Mouse (Mus musculus): ENCODE data around the gene Irgc1.
A peak's percentile ranks its signal among the peaks of the same experiment; 100 is the strongest.
"Not testable (repeated sequence)": the region's sequence is repeated elsewhere in the genome, so short reads cannot be mapped to it uniquely, and the experiment has no call there.

The Irgc1 gene

GRCm38 (mm10) chr7:24435305-24435704 lies 16.8 kb downstream of the Irgc1 start:
- DNase-seq (ENCODE audit: low spot score in 2 of 2): no peak

GRCm38 (mm10) chr7:24431713-24432112 lies 20.4 kb downstream of the Irgc1 start:
- no peak for DNase-seq (ENCODE audit: low spot score in 2 of 2)

- no peak for DNase-seq (ENCODE audit: low spot score in 2 of 2)
These were observed 21.3 kb downstream of the Irgc1 start for GRCm38 (mm10) chr7:24430551-24431345.

GRCm38 (mm10) chr7:24429413-24430112 lies 22.5 kb downstream of the Irgc1 start:
- DNase-seq (ENCODE audit: low spot score in 2 of 2): peak; percentile 56 to 58

GRCm38 (mm10) chr7:24428725-24429124 lies 23.4 kb downstream of the Irgc1 start:
- DNase-seq (ENCODE audit: low spot score in 2 of 2): no peak

GRCm38 (mm10) chr7:24427168-24427567 lies 24.9 kb downstream of the Irgc1 start:
- no peak for DNase-seq (ENCODE audit: low spot score in 2 of 2)

- DNase-seq (ENCODE audit: low spot score in 2 of 2): no peak
These were observed 26.2 kb downstream of the Irgc1 start for GRCm38 (mm10) chr7:24425919-24426318.

GRCm38 (mm10) chr7:24423956-24424732 lies 28.0 kb downstream of the Irgc1 start:
- DNase-seq (ENCODE audit: low spot score in 2 of 2): no peak

- DNase-seq (ENCODE audit: low spot score in 2 of 2): no peak
These were observed 28.9 kb downstream of the Irgc1 start for GRCm38 (mm10) chr7:24423107-24423763.

GRCm38 (mm10) chr7:24422251-24422650 lies 29.8 kb downstream of the Irgc1 start:
- DNase-seq (ENCODE audit: low spot score in 2 of 2): no peak

- DNase-seq (ENCODE audit: low spot score in 2 of 2): no peak
These were observed 30.4 kb downstream of the Irgc1 start for GRCm38 (mm10) chr7:24421648-24422047.

GRCm38 (mm10) chr7:24419579-24419978 lies 32.5 kb downstream of the Irgc1 start:
- no peak for DNase-seq (ENCODE audit: low spot score in 2 of 2)

- no peak for DNase-seq (ENCODE audit: low spot score in 2 of 2)
These were observed 36.8 kb downstream of the Irgc1 start for GRCm38 (mm10) chr7:24415261-24415660.

GRCm38 (mm10) chr7:24413630-24414029 lies 38.5 kb downstream of the Irgc1 start:
- DNase-seq (ENCODE audit: low spot score in 2 of 2): no peak

GRCm38 (mm10) chr7:24410831-24411230 lies 41.3 kb downstream of the Irgc1 start:
- no peak for DNase-seq (ENCODE audit: low spot score in 2 of 2)

GRCm38 (mm10) chr7:24410123-24410522 lies 42.0 kb downstream of the Irgc1 start:
- DNase-seq (ENCODE audit: low spot score in 2 of 2): no peak

- no peak for DNase-seq (ENCODE audit: low spot score in 2 of 2)
These were observed 43.9 kb downstream of the Irgc1 start for GRCm38 (mm10) chr7:24408186-24408585.

- peak; percentile 44 for DNase-seq (ENCODE audit: low spot score in 2 of 2)
These were observed 45.4 kb downstream of the Irgc1 start for GRCm38 (mm10) chr7:24406528-24407344.

GRCm38 (mm10) chr7:24405649-24406048 lies 46.4 kb downstream of the Irgc1 start:
- DNase-seq (ENCODE audit: low spot score in 2 of 2): no peak

- no peak for DNase-seq (ENCODE audit: low spot score in 2 of 2)
These were observed 49.2 kb downstream of the Irgc1 start for GRCm38 (mm10) chr7:24402851-24403250.

- not testable (repeated sequence) for DNase-seq (ENCODE audit: low spot score in 2 of 2)
These were observed 51.6 kb downstream of the Irgc1 start for GRCm38 (mm10) chr7:24400489-24400888.
